Mouse (Mus musculus): Measurements from ENCODE around the gene Myg1. TPM values are rescaled to one million over a fixed set of nuclear protein-coding genes. Genes with fewer than 3 reads are reported as not detected.

Gene Myg1
- polyA plus RNA-seq, 1 experiment from 2014 or later: 99.2 TPM

GRCm38 (mm10) chr15:102353986-102354385 is 22.5 kb downstream of the Myg1 start:
- 82% methylated on average over 2 of the region's 2 CpGs for WGBS
- no peak for ATAC-seq (ENCODE audit: low read depth)
- Histone ChIP-seq H3K4me3 (ENCODE audit: low read depth, low read length) (no peak overlapping the region), H3K4me2 (ENCODE audit: low read depth, low read length) (no peak overlapping the region), H3K4me1 (ENCODE audit: control insufficient read depth, insufficient read depth, low read length) (peaks cover 24% of the 10 kb centered on the region), H3K27ac (ENCODE audit: low read depth, low read length) (no peak overlapping the region), H3K27me3 (ENCODE audit: control insufficient read depth, insufficient read depth, low read length) (peaks cover 15% of the 10 kb centered on the region; the same call in 1 of the 2 replicates), H3K9ac (replicated peaks; ENCODE audit: low read depth, low read length) (no peak overlapping the region), H3K9me3 (ENCODE audit: control insufficient read depth, low read length) (no peaks in the 10 kb centered on the region), H3K36me3 (ENCODE audit: control insufficient read depth, insufficient read depth, low read length) (no peaks in the 10 kb centered on the region)

- ATAC-seq (ENCODE audit: low read depth): peak; percentile 38; the same call in 1 of the 2 replicates
- H3K4me1 ChIP-seq (ENCODE audit: control insufficient read depth, insufficient read depth, low read length): peaks cover 17% of the 10 kb centered on the region
- H3K9ac ChIP-seq (replicated peaks; ENCODE audit: low read depth, low read length): peak overlapping the region; percentile 57
- H3K9me3 ChIP-seq (ENCODE audit: control insufficient read depth, low read length): no peaks in the 10 kb centered on the region
- H3K4me3 ChIP-seq (ENCODE audit: low read depth, low read length): peak overlapping the region; percentile 46
- peaks cover 15% of the 10 kb centered on the region; the same call in 1 of the 2 replicates for H3K27me3 ChIP-seq (ENCODE audit: control insufficient read depth, insufficient read depth, low read length)
- peak overlapping the region; percentile 46 for H3K27ac ChIP-seq (ENCODE audit: low read depth, low read length)
- H3K36me3 ChIP-seq (ENCODE audit: control insufficient read depth, insufficient read depth, low read length): no peaks in the 10 kb centered on the region
- H3K4me2 ChIP-seq (ENCODE audit: low read depth, low read length): peak overlapping the region; percentile 93
- WGBS: under 1% methylated on average over 47 of the region's 49 CpGs
These were observed 23.8 kb downstream of the Myg1 start for GRCm38 (mm10) chr15:102355134-102355870.

DNA sequence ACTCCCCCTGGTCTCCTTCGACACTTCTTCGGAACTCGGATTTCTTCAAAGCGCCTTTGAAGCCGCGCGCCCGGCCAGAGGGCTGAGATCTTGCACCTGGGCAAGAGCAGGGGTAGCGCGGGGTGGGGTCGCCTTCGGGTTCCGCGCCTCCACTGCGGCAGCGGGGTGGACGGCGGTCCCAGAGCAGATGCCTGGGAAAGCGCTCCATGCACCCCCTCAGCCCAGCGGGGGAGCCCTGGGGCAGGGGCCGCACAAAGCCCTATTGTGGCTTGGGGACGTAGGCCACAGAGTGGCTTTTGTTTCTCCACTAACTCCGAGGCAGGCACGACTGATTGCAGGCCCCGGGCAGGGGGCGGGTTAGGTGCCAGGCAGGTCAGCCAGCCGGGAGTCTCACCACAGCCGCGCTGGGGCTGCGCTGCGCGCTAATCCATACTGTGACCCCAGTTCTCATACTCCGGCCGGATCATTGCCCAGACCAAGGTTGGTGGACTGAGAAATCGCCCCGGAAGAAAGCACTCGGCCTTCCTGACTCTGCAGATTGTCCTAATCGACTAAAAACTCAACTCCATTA is 24.4 kb downstream of the Myg1 start:
- peak overlapping the region; percentile 57 for H3K9ac ChIP-seq (replicated peaks; ENCODE audit: low read depth, low read length)
- peak; percentile 38; the same call in 1 of the 2 replicates for ATAC-seq (ENCODE audit: low read depth)
- peak overlapping the region; percentile 46; the same call in 1 of the 2 replicates for H3K27ac ChIP-seq (ENCODE audit: low read depth, low read length)
- H3K4me3 ChIP-seq (ENCODE audit: low read depth, low read length): peak overlapping the region; percentile 46
- no peaks in the 10 kb centered on the region for H3K36me3 ChIP-seq (ENCODE audit: control insufficient read depth, insufficient read depth, low read length)
- H3K9me3 ChIP-seq (ENCODE audit: control insufficient read depth, low read length): no peaks in the 10 kb centered on the region
- peaks cover 15% of the 10 kb centered on the region for H3K4me1 ChIP-seq (ENCODE audit: control insufficient read depth, insufficient read depth, low read length)
- peaks cover 15% of the 10 kb centered on the region; the same call in 1 of the 2 replicates for H3K27me3 ChIP-seq (ENCODE audit: control insufficient read depth, insufficient read depth, low read length)
- WGBS: 0% methylated on average over 38 of the region's 38 CpGs
- H3K4me2 ChIP-seq (ENCODE audit: low read depth, low read length): peak overlapping the region; percentile 93

- Histone ChIP-seq H3K27ac (ENCODE audit: low read depth, low read length) (no peak overlapping the region), H3K4me1 (ENCODE audit: control insufficient read depth, insufficient read depth, low read length) (peaks cover 13% of the 10 kb centered on the region; the same call in 1 of the 2 replicates), H3K9me3 (ENCODE audit: control insufficient read depth, low read length) (no peaks in the 10 kb centered on the region), H3K4me2 (ENCODE audit: low read depth, low read length) (peak overlapping the region; percentile 93; the same call in 1 of the 2 replicates), H3K36me3 (ENCODE audit: control insufficient read depth, insufficient read depth, low read length) (no peaks in the 10 kb centered on the region), H3K4me3 (ENCODE audit: low read depth, low read length) (peak overlapping the region; percentile 46; the same call in 1 of the 2 replicates), H3K9ac (replicated peaks; ENCODE audit: low read depth, low read length) (no peak overlapping the region), H3K27me3 (ENCODE audit: control insufficient read depth, insufficient read depth, low read length) (peaks cover 15% of the 10 kb centered on the region; the same call in 1 of the 2 replicates)
- 25% methylated on average over 16 of the region's 16 CpGs for WGBS
- ATAC-seq (ENCODE audit: low read depth): no peak
These were observed 25.2 kb downstream of the Myg1 start for GRCm38 (mm10) chr15:102356501-102357325.

GRCm38 (mm10) chr15:102358126-102358525 is 26.6 kb downstream of the Myg1 start:
- H3K27me3 ChIP-seq (ENCODE audit: control insufficient read depth, insufficient read depth, low read length): peaks cover 15% of the 10 kb centered on the region; the same call in 1 of the 2 replicates
- H3K4me2 ChIP-seq (ENCODE audit: low read depth, low read length): peak overlapping the region; percentile 42
- WGBS: 3% methylated on average over 25 of the region's 25 CpGs
- H3K36me3 ChIP-seq (ENCODE audit: control insufficient read depth, insufficient read depth, low read length): no peaks in the 10 kb centered on the region
- H3K4me1 ChIP-seq (ENCODE audit: control insufficient read depth, insufficient read depth, low read length): peaks cover 13% of the 10 kb centered on the region; the same call in 1 of the 2 replicates
- no peak overlapping the region for H3K27ac ChIP-seq (ENCODE audit: low read depth, low read length)
- ATAC-seq (ENCODE audit: low read depth): no peak
- H3K4me3 ChIP-seq (ENCODE audit: low read depth, low read length): no peak overlapping the region
- no peak overlapping the region for H3K9ac ChIP-seq (replicated peaks; ENCODE audit: low read depth, low read length)
- H3K9me3 ChIP-seq (ENCODE audit: control insufficient read depth, low read length): no peaks in the 10 kb centered on the region

GRCm38 (mm10) chr15:102358834-102359233 is 27.3 kb downstream of the Myg1 start:
- H3K9me3 ChIP-seq (ENCODE audit: control insufficient read depth, low read length): no peaks in the 10 kb centered on the region
- H3K4me2 ChIP-seq (ENCODE audit: low read depth, low read length): no peak overlapping the region
- H3K27me3 ChIP-seq (ENCODE audit: control insufficient read depth, insufficient read depth, low read length): peaks cover 15% of the 10 kb centered on the region; the same call in 1 of the 2 replicates
- H3K4me3 ChIP-seq (ENCODE audit: low read depth, low read length): no peak overlapping the region
- H3K27ac ChIP-seq (ENCODE audit: low read depth, low read length): no peak overlapping the region
- H3K4me1 ChIP-seq (ENCODE audit: control insufficient read depth, insufficient read depth, low read length): peaks cover 13% of the 10 kb centered on the region; the same call in 1 of the 2 replicates
- no peak overlapping the region for H3K9ac ChIP-seq (replicated peaks; ENCODE audit: low read depth, low read length)
- WGBS: 30% methylated on average over 5 of the region's 5 CpGs
- ATAC-seq (ENCODE audit: low read depth): no peak
- H3K36me3 ChIP-seq (ENCODE audit: control insufficient read depth, insufficient read depth, low read length): no peaks in the 10 kb centered on the region

GRCm38 (mm10) chr15:102362648-102363047 is 31.1 kb downstream of the Myg1 start:
- Histone ChIP-seq H3K9me3 (ENCODE audit: control insufficient read depth, low read length) (no peaks in the 10 kb centered on the region), H3K36me3 (ENCODE audit: control insufficient read depth, insufficient read depth, low read length) (no peaks in the 10 kb centered on the region), H3K4me3 (ENCODE audit: low read depth, low read length) (no peak overlapping the region), H3K4me1 (ENCODE audit: control insufficient read depth, insufficient read depth, low read length) (peaks cover 9% of the 10 kb centered on the region; the same call in 1 of the 2 replicates), H3K9ac (replicated peaks; ENCODE audit: low read depth, low read length) (no peak overlapping the region), H3K27ac (ENCODE audit: low read depth, low read length) (no peak overlapping the region), H3K4me2 (ENCODE audit: low read depth, low read length) (no peak overlapping the region), H3K27me3 (ENCODE audit: control insufficient read depth, insufficient read depth, low read length) (peaks cover 13% of the 10 kb centered on the region; the same call in 1 of the 2 replicates)
- 18% methylated on average over 14 of the region's 14 CpGs for WGBS
- ATAC-seq (ENCODE audit: low read depth): no peak

- Histone ChIP-seq H3K9ac (replicated peaks; ENCODE audit: low read depth, low read length) (no peak overlapping the region), H3K4me1 (ENCODE audit: control insufficient read depth, insufficient read depth, low read length) (no peaks in the 10 kb centered on the region), H3K27me3 (ENCODE audit: control insufficient read depth, insufficient read depth, low read length) (no peaks in the 10 kb centered on the region), H3K9me3 (ENCODE audit: control insufficient read depth, low read length) (no peaks in the 10 kb centered on the region), H3K4me3 (ENCODE audit: low read depth, low read length) (no peak overlapping the region), H3K27ac (ENCODE audit: low read depth, low read length) (no peak overlapping the region), H3K36me3 (ENCODE audit: control insufficient read depth, insufficient read depth, low read length) (no peaks in the 10 kb centered on the region), H3K4me2 (ENCODE audit: low read depth, low read length) (no peak overlapping the region)
- WGBS: 93% methylated on average over 1 of the region's 1 CpGs
- no peak for ATAC-seq (ENCODE audit: low read depth)
These were observed 33.2 kb downstream of the Myg1 start for GRCm38 (mm10) chr15:102364678-102365077.
